Mouse (Mus musculus) midbrain, embryonic 13.5 days (tissue): ENCODE results near the gene Ulk2. TPM values are rescaled to one million over a fixed set of nuclear protein-coding genes. Genes with fewer than 3 reads are reported as not detected.
A peak's percentile ranks its signal among the peaks of the same experiment; 100 is the strongest.
"Not testable (repeated sequence)": the region's sequence is repeated elsewhere in the genome, so short reads cannot be mapped to it uniquely, and the experiment has no call there.

Experiments
- ATAC-seq: fragments of 200-750 bp; cut with Nextera tagmentation; 2 replicates; pipeline ENCODE4 v1.8.0; 2017; ENCODE audit warnings: mild to moderate bottlenecking, moderate TSS enrichment, moderate library complexity
- H3K27ac ChIP-seq: fragments of 300-500 bp; sonication (generic); 2 replicates; pipeline ENCODE4 v1.5.1; 2015; ENCODE audit warnings: inconsistent platforms, mild to moderate bottlenecking, moderate library complexity
- H3K27me3 ChIP-seq: fragments of 300-500 bp; sonication (generic); 2 replicates; pipeline ENCODE4 v1.6.1; 2015; ENCODE audit warnings: mild to moderate bottlenecking, inconsistent platforms
- H3K36me3 ChIP-seq: fragments of 300-500 bp; sonication (generic); 2 replicates; pipeline ENCODE4 v1.6.1; 2015; ENCODE audit warnings: mild to moderate bottlenecking, inconsistent platforms
- H3K4me1 ChIP-seq: fragments of 300-500 bp; sonication (generic); replicated peaks from 2 replicates; pipeline ENCODE4 v1.6.1; 2015; ENCODE audit warnings: inconsistent platforms
- H3K4me2 ChIP-seq: fragments of 300-500 bp; sonication (generic); replicated peaks from 2 replicates; pipeline ENCODE4 v1.6.1; 2015; ENCODE audit warnings: moderate library complexity, mild to moderate bottlenecking, inconsistent platforms
- H3K4me3 ChIP-seq: fragments of 300-500 bp; sonication (generic); replicated peaks from 2 replicates; pipeline ENCODE4 v1.5.1; 2015; ENCODE audit warnings: mild to moderate bottlenecking, inconsistent platforms
- H3K9ac ChIP-seq: fragments of 300-500 bp; sonication (generic); replicated peaks from 2 replicates; pipeline ENCODE4 v1.6.1; 2015; ENCODE audit warnings: mild to moderate bottlenecking, inconsistent platforms
- H3K9me3 ChIP-seq: fragments of 300-500 bp; sonication (generic); 2 replicates; pipeline ENCODE4 v1.6.1; 2016; ENCODE audit warnings: mild to moderate bottlenecking, inconsistent platforms
- WGBS: fragments of 180-500 bp; shearing (Covaris S2); methylation state at CpG from one replicate; pipeline ENCODE4 v1.1.7; 2015; 5-methylcytosine and 5-hydroxymethylcytosine counted together
- polyA plus RNA-seq: library from polyadenylated mRNA; unstranded; fragments of >200 nt; fragmentation: Nextera tagmentation; extraction: Ambion mirVana; gene quantifications from 2 replicates; pipeline ENCODE4 v1.2.1, GENCODE M21; 2015

The Ulk2 gene
- polyA plus RNA-seq, 1 experiment from 2014 or later, result 37.1 TPM

DNA sequence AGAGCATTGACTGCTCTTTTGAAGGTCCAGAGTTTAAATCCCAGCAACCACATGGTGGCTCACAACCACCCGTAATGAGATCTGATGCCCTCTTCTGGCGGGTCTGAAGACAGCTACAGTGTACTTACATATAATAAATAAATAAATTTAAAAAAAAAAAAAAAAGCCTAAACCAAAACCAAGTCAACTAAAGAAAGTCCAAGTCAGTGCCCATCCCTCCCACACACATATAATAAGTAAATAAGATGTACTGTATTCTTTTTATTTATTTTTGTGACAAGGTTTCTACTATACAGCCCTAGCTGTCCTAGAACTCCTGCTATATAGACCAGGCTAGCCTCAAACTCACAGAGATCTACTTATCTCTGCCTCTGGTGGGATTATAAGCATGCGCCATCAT, 14.2 kb downstream of the Ulk2 start:
- H3K36me3 ChIP-seq, result peaks cover 69% of the 10 kb centered on the region
- H3K9me3 ChIP-seq, H3K4me1 ChIP-seq, H3K4me2 ChIP-seq, H3K4me3 ChIP-seq, H3K27ac ChIP-seq, H3K9ac ChIP-seq, H3K27me3 ChIP-seq, ATAC-seq: not testable (repeated sequence)
- WGBS, result 66% methylated on average over 3 of the region's 3 CpGs

DNA sequence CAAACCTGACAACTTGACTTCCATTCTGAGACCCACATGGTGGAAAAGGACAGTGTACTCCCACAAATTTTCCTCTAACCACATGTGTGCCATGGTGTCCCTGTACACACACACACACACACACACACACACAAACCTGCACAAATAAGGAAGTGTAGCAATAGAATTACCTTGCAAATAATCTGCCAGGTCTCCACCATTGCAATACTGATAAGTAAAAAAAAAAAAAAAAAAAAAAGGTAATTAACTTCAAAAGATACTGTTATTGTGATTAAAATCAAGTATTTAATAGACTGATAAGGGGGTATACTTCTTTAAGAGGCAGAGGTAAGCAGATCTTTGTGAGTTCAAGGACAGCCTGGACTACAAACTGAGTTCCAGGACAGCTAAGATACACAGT, 14.9 kb downstream of the Ulk2 start:
- no peak overlapping the region for H3K4me3 ChIP-seq
- no peaks in the 10 kb centered on the region for H3K4me1 ChIP-seq
- ATAC-seq, result no peak
- no peak overlapping the region for H3K9ac ChIP-seq
- no peak overlapping the region for H3K4me2 ChIP-seq
- peaks cover 67% of the 10 kb centered on the region for H3K36me3 ChIP-seq
- H3K27me3 ChIP-seq, result no peaks in the 10 kb centered on the region
- H3K27ac ChIP-seq, result no peak overlapping the region
- H3K9me3 ChIP-seq, result no peaks in the 10 kb centered on the region

DNA sequence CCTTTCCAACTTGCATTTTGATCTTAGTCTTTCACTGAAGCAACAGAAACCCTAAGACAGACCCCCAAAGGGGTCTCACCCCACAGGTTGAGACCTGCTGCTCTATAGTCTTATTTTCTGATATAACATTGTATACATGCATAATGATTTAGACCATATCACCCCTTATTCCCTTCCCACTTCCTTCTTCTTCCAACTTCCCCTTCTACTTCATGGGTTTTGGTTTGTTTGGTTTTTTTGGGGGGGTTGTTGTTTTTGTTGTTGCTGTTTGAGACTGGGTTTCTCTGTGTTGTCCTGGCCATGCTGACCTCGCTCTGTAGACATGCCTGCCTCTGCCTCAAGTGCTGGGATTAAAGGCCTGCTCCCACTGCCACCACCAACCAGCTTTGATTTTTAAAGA, 15.7 kb downstream of the Ulk2 start:
- WGBS, result 92% methylated on average over 1 of the region's 1 CpGs
- ATAC-seq, result no peak
- H3K36me3 ChIP-seq, result peaks cover 67% of the 10 kb centered on the region

DNA sequence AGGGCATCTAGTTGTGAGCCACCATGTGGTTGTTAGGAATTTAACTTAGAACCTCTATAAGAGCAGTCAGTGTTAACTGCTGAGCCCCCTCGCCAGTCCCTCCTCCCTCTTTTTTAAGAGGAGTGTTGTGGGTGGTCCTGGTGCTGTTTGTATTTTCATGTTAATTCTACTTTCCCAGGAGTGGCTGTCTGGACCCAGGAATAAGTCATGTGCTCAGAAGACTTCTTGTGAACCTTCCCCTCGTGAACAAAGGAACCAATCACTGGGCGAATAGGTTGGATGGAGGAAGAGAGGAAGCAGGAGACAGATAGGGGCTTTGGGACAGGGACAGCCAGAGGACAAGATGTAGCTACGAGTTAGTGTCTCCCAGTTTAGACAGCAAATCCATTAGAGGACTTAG, 45.1 kb downstream of the Ulk2 start:
- no peaks in the 10 kb centered on the region for H3K27me3 ChIP-seq
- 23% methylated on average over 4 of the region's 4 CpGs for WGBS
- peaks cover 81% of the 10 kb centered on the region for H3K36me3 ChIP-seq

More for the DNA sequence above, 15.7 kb downstream of the Ulk2 start:
- H3K27me3 ChIP-seq, result no peaks in the 10 kb centered on the region
- H3K9me3 ChIP-seq, result no peaks in the 10 kb centered on the region
- no peaks in the 10 kb centered on the region for H3K4me1 ChIP-seq
- no peak overlapping the region for H3K4me3 ChIP-seq
- H3K27ac ChIP-seq, result no peak overlapping the region
- no peak overlapping the region for H3K9ac ChIP-seq
- H3K4me2 ChIP-seq, result no peak overlapping the region

DNA sequence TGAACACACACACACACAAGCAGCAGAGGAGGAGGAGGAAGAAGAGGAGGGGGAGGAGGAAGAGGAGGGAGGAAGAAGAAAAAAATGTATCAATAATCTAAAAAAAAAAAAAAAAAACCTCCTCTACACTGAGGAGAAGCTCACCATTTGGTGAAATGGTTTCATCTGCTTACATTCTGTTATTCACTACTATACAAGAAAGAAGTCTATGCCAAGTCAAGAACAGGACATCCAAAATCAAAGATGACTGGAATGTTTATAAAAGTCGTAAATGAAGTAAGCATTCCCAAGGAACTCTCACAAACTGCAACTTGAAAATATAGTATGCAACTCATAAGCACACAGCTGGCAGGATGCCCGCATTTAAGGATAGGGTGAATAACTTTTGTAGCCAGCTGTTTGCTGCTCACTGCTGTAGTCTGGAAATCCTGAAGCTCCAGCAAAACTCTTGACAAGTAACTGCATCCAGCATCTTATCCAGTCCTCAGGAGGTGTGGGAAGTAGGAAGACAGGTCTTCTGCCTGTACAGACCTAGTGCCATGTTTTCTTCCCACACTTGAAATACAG, 46.2 kb downstream of the Ulk2 start:
- WGBS, result 96% methylated on average over 2 of the region's 2 CpGs
- Histone ChIP-seq H3K4me2 (no peak overlapping the region), H3K9ac (no peak overlapping the region), H3K27ac (no peak overlapping the region), H3K4me3 (no peak overlapping the region), H3K36me3 (peaks cover 73% of the 10 kb centered on the region), H3K4me1 (no peaks in the 10 kb centered on the region), H3K27me3 (no peaks in the 10 kb centered on the region), H3K9me3 (no peaks in the 10 kb centered on the region)
- no peak for ATAC-seq

More for the DNA sequence above, 45.1 kb downstream of the Ulk2 start:
- Histone ChIP-seq H3K4me2 (no peak overlapping the region), H3K27ac (no peak overlapping the region), H3K4me3 (no peak overlapping the region), H3K9me3 (no peaks in the 10 kb centered on the region), H3K9ac (no peak overlapping the region), H3K4me1 (no peaks in the 10 kb centered on the region)
- no peak for ATAC-seq

DNA sequence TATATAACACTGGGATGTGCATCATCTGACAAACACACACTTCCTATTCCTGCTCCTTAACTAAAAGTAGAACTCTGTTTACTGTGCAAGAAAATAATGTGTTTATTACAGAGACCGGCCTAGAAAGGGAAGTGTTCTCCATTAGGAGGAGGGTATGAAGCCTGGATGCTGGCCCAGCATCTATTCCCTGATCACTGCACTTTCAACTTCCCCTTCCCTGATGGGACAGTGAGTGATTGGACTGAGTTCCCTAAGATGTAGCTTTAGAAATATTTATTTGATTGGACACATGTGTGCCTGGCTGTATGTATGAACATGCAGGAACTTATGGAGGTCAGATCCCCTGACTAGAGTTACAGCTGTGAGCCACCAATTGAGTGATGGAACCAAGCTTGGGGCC, 61.4 kb downstream of the Ulk2 start:
- H3K36me3 ChIP-seq, result peaks cover 65% of the 10 kb centered on the region
- no peak overlapping the region for H3K4me3 ChIP-seq
- no peaks in the 10 kb centered on the region for H3K4me1 ChIP-seq
- H3K27me3 ChIP-seq, result no peaks in the 10 kb centered on the region
- no peak overlapping the region for H3K9ac ChIP-seq
- no peak overlapping the region for H3K27ac ChIP-seq
- no peak overlapping the region for H3K4me2 ChIP-seq
- H3K9me3 ChIP-seq, result no peaks in the 10 kb centered on the region
- ATAC-seq, result no peak
- 93% methylated on average over 1 of the region's 1 CpGs for WGBS

DNA sequence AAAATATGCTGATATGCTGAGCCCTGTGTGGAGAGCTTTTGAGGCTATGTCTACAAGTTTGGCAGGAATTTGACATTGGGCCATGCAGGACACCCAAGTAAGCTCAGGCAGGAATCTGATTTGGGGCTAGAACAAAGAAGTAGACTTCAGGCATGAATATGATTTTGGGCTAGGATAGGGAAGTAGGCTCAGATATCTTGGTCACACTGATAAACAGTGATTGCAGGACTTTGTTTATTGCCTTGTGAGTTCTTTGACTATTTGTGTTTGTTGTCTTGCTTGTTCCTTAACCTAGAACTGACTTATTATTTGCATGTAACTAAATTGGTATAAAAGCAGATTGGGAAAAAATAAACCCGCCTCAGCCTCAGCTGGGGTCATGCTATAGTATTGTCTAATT, 66.3 kb downstream of the Ulk2 start:
- Histone ChIP-seq H3K4me2 (no peak overlapping the region), H3K27me3 (no peaks in the 10 kb centered on the region), H3K27ac (no peak overlapping the region), H3K4me3 (no peak overlapping the region), H3K9ac (no peak overlapping the region), H3K36me3 (peaks cover 78% of the 10 kb centered on the region), H3K4me1 (no peaks in the 10 kb centered on the region), H3K9me3 (no peaks in the 10 kb centered on the region)
- ATAC-seq, result no peak
- WGBS, result 96% methylated on average over 1 of the region's 1 CpGs

DNA sequence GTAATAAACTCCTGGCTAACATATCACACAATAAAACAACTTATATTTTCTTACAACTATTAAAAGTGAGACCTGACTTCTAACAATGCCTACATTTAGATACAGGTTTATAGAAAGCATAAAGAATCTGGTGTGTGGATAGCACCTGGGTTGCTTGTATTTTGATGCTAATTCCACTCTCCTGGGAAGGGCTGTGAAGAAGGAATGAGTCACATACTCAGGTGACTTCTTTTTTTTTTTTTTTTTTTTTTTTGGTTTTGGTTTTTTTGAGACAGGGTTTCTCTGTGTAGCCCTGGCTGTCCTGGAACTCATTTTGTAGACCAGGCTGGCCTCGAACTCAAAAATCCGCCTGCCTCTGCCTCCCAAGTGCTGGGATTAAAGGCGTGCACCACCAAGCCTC, 72.3 kb downstream of the Ulk2 start:
- H3K36me3 ChIP-seq, result peaks cover 65% of the 10 kb centered on the region
- H3K27me3 ChIP-seq, H3K4me1 ChIP-seq, H3K9ac ChIP-seq, H3K4me2 ChIP-seq, H3K27ac ChIP-seq, ATAC-seq, H3K9me3 ChIP-seq, H3K4me3 ChIP-seq: not testable (repeated sequence)
- 98% methylated on average over 3 of the region's 3 CpGs for WGBS

DNA sequence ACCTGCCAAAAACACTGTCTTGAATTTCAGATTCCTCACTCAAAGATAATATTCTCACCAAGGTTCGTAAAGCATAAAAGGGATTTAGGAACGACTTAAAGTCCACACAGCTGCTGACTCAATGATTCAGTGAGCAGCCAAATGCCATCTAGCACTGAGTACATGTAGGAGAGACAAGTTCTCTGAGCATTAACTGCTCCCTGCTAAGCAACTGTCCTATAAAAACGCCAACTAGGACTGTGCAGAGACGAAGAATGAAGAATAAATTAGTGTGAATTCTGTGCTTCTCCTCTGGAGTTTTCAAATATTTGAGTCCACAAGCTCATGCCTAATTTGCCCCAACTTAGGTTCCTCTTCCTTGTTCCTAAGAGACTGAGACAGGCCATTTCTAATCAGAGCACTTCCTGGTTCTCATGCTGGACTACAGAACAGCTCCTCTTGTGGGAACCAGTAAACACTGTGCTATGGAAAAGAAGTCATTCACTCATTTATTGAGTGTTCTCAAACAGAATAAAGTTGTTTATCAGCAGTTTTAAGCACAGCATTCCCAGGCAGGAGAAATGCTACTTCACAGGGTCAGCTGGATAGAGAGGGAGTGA, 80.2 kb downstream of the Ulk2 start:
- no peak for ATAC-seq
- no peaks in the 10 kb centered on the region for H3K4me1 ChIP-seq
- no peaks in the 10 kb centered on the region for H3K9me3 ChIP-seq
- H3K4me2 ChIP-seq, result no peak overlapping the region
- no peaks in the 10 kb centered on the region for H3K27me3 ChIP-seq
- no peak overlapping the region for H3K4me3 ChIP-seq
- 87% methylated on average over 4 of the region's 4 CpGs for WGBS
- H3K27ac ChIP-seq, result no peak overlapping the region
- peaks cover 47% of the 10 kb centered on the region for H3K36me3 ChIP-seq
- no peak overlapping the region for H3K9ac ChIP-seq

DNA sequence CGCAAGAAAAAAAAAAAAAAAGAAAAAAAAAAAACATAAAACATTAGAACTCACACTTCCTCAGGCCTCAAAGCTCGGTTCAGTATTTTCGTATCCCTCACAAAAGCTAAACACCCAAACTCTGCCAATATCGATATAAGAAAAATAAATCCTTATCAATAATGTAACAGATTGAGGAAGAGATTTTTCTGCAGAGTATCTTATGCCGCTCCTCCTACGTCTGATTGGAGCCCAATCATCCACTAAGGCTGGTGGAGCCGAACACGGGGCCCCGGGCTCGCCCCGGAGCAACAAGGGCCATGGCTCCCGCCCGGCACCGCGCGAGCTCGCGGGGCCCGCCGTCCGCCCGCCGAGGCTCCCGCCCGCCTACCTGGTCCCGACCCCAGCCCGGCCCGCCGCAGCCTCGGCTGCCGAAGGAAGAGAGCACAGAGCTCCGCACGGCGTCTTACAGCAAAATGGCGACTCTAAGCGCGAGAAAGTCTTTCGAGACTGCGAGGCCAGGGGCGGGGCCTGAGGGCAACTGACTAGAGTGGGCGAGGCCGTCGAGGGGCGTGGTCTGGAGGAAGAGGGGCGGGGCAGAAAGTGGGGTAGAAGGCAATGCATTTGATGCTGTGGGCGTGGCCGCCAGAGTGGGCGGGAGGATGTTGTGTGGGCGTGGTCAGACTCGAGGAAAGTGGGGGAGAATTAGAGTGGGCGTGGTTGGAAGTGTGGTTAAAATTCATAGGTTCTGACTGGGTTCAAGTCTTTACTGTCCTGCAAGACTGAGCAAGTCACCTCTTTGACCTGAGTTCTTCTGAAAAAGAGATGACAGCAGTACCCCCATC, 93.1 kb downstream of the Ulk2 start, which contains the start of gene Prpsap2:
TSS of gene Prpsap2 (minus strand) at position 505 of the 824 bp plus-strand sequence.
- ATAC-seq, result peak; percentile 94
- under 1% methylated on average over 51 of the region's 51 CpGs for WGBS
- no peaks in the 10 kb centered on the region for H3K9me3 ChIP-seq
- H3K4me2 ChIP-seq, result peak within 1 kb of the TSS; percentile 67
- H3K27me3 ChIP-seq, result no peaks in the 10 kb centered on the region
- peak within 1 kb of the TSS; percentile 88 for H3K27ac ChIP-seq
- H3K4me1 ChIP-seq, result peaks cover 25% of the 10 kb centered on the region
- 0 out of 2 replicates have a peak, but pooled peaks cover 2% of the 10 kb centered on the region for H3K36me3 ChIP-seq
- peak within 1 kb of the TSS; percentile 79 for H3K9ac ChIP-seq
- peak within 1 kb of the TSS; percentile 61 for H3K4me3 ChIP-seq

DNA sequence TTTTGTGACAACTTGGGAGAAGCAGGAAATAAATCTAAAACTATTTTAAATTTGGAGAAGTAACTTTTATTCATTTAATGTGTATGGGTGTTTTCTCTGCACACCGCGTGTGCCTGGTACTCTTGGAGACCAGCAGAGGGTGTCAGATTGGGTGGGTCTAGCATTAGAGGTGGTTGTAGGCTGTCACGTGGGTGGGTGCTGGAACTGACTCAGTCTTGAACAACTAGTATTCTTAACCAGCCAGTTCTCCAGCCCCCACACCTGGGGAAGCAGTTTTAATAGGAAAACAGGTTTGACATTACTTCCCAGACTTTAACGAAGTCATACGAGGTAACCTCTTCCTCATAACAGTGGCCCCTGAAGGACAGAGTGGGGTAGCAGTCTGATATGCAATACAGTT, 94.4 kb downstream of the Ulk2 start:
- H3K4me1 ChIP-seq, result peaks cover 25% of the 10 kb centered on the region
- ATAC-seq, result no peak

DNA sequence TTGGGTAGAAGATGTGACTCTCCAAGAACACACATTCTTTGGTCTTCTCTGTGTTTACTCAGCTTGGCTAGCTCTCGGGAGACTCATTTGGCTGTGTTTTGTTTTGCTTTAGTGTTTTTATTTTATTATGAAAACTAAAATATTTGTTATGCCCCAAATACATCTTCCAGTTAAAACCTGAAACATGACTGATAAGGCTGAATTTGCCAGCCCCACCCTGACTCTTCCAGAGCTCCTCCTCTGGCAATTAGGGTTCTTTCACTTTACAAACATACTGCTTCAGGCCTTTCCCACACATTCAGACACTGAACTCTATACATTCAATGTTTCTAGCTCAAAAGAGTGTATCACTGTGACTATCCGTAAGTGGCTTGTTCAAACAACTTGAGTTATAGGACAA, 97.7 kb downstream of the Ulk2 start:
- H3K9ac ChIP-seq, result no peak overlapping the region
- peaks cover 33% of the 10 kb centered on the region for H3K36me3 ChIP-seq
- 86% methylated on average over 2 of the region's 2 CpGs for WGBS

More for the DNA sequence above, 94.4 kb downstream of the Ulk2 start:
- Histone ChIP-seq H3K4me3 (peak overlapping the region; percentile 61), H3K36me3 (peaks cover 9% of the 10 kb centered on the region), H3K27me3 (no peaks in the 10 kb centered on the region), H3K4me2 (peak overlapping the region; percentile 67), H3K9ac (no peak overlapping the region), H3K27ac (no peak overlapping the region), H3K9me3 (no peaks in the 10 kb centered on the region)
- WGBS, result 76% methylated on average over 5 of the region's 5 CpGs

More for the DNA sequence above, 97.7 kb downstream of the Ulk2 start:
- H3K4me2 ChIP-seq, result no peak overlapping the region
- no peak overlapping the region for H3K27ac ChIP-seq
- no peaks in the 10 kb centered on the region for H3K27me3 ChIP-seq
- no peaks in the 10 kb centered on the region for H3K9me3 ChIP-seq
- ATAC-seq, result no peak
- H3K4me3 ChIP-seq, result no peak overlapping the region
- H3K4me1 ChIP-seq, result peaks cover 25% of the 10 kb centered on the region
